Mouse (Mus musculus): ENCODE results near the gene Dnajb3. TPM values are rescaled to one million over a fixed set of nuclear protein-coding genes. Genes with fewer than 3 reads are reported as not detected.
"Not testable (repeated sequence)": the region's sequence is repeated elsewhere in the genome, so short reads cannot be mapped to it uniquely, and the experiment has no call there.

Gene Dnajb3
- polyA plus RNA-seq, 1 experiment from 2014 or later: 5.8 TPM

- peaks cover 20% of the 10 kb centered on the region for H3K9me3 ChIP-seq
- no peaks in the 10 kb centered on the region for H3K36me3 ChIP-seq
- no peaks in the 10 kb centered on the region for H3K4me1 ChIP-seq
- no peaks in the 10 kb centered on the region for H3K27me3 ChIP-seq (replicated peaks)
- whole genome bisulfite sequencing: 86% methylated on average over 1 of the region's 1 CpGs
- H3K27ac ChIP-seq (replicated peaks): no peak overlapping the region
- ATAC-seq (ENCODE audit: extremely low read depth, insufficient number of reproducible peaks, low FRiP score, low TSS enrichment): no peak
- H3K4me3 ChIP-seq: no peak overlapping the region
- no peak overlapping the region for H3K9ac ChIP-seq
- no peak overlapping the region for H3K4me2 ChIP-seq
Measured at GRCm38 (mm10) chr1:88179657-88180056, 25.9 kb downstream of the Dnajb3 start.

DNA sequence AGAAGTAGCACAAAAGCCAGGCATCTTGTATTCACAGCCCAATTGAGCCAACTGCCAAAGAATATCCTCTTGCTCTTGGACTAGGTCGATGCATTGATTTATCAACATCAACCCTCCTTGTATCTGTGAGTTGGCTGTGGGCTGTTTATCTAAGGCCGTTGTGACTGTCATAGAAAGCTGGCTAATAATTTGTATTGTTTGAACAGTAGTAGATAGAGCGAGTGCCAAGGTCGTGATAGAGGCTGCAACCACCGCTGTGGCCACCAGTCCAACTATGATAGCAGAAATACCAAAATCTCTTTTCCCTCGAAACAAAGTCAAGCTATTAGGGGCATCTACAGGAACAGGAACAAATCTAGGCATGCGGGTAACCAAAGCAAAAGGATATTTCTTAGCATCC lies 33.4 kb downstream of the Dnajb3 start:
- not testable (repeated sequence) for H3K4me1 ChIP-seq

GRCm38 (mm10) chr1:88165711-88166110 lies 39.9 kb downstream of the Dnajb3 start, which contains the start of gene Ugt1a5:
Ugt1a5 (plus strand) TSS chr1:88166012.
- Histone ChIP-seq H3K9ac (no peak within 1 kb of the TSS), H3K36me3 (no peaks in the 10 kb centered on the region), H3K27ac (replicated peaks) (no peak within 1 kb of the TSS), H3K4me3 (no peak within 1 kb of the TSS), H3K4me2 (no peak within 1 kb of the TSS), H3K27me3 (replicated peaks) (no peaks in the 10 kb centered on the region), H3K4me1 (no peaks in the 10 kb centered on the region), H3K9me3 (peaks cover 5% of the 10 kb centered on the region; the same call in 1 of the 2 replicates)
- ATAC-seq (ENCODE audit: extremely low read depth, insufficient number of reproducible peaks, low FRiP score, low TSS enrichment): no peak
- 69% methylated on average over 5 of the region's 5 CpGs for WGBS

More for the DNA sequence above, 33.4 kb downstream of the Dnajb3 start:
- peaks cover 24% of the 10 kb centered on the region for H3K9me3 ChIP-seq
- not testable (repeated sequence) for H3K4me2 ChIP-seq; H3K27ac ChIP-seq (replicated peaks); H3K9ac ChIP-seq; H3K4me3 ChIP-seq; ATAC-seq (ENCODE audit: extremely low read depth, insufficient number of reproducible peaks, low FRiP score, low TSS enrichment); H3K27me3 ChIP-seq (replicated peaks); H3K36me3 ChIP-seq
- WGBS: 76% methylated on average over 6 of the region's 7 CpGs

DNA sequence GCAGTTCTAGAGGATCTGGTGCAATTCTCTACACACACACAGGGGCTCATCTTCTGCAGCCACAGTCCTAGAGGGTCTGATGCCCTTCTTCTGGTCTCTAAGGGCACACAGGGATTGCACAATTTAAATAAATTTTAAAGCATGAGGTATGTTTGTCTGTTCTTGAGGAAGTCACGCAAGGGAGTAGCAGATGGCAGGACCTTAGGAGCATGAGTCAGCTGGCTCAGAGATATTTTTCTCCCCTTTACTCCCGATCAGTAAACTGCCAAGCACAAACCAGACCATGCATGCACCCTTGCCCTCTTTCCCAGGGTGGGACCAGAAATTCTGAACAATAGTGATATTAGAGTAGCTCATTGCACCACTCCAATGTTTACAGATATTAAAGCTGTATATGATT lies 47.2 kb downstream of the Dnajb3 start:
- H3K4me1 ChIP-seq: no peaks in the 10 kb centered on the region
- no peaks in the 10 kb centered on the region for H3K36me3 ChIP-seq
- no peaks in the 10 kb centered on the region for H3K9me3 ChIP-seq
- H3K27ac ChIP-seq (replicated peaks): no peak overlapping the region
- no peak overlapping the region for H3K9ac ChIP-seq
- WGBS: 66% methylated on average over 2 of the region's 2 CpGs
- H3K27me3 ChIP-seq (replicated peaks): no peaks in the 10 kb centered on the region
- ATAC-seq (ENCODE audit: extremely low read depth, insufficient number of reproducible peaks, low FRiP score, low TSS enrichment): no peak
- H3K4me3 ChIP-seq: no peak overlapping the region
- H3K4me2 ChIP-seq: no peak overlapping the region

Other genes with a start within 250 kb of the Dnajb3 start
- gene Usp40, start 197.2 kb downstream of the Dnajb3 start, polyA plus RNA-seq (2015; fragmentation: Nextera tagmentation; extraction: Ambion mirVana): 28.6 and 28.9 TPM in 2 replicates
- gene Ugt1a10, start 150.4 kb downstream of the Dnajb3 start, polyA plus RNA-seq (2015; fragmentation: Nextera tagmentation; extraction: Ambion mirVana): not detected in 2 replicates
- not detected in 2 replicates for gene Ugt1a9, start 135.0 kb downstream of the Dnajb3 start, polyA plus RNA-seq (2015; fragmentation: Nextera tagmentation; extraction: Ambion mirVana)
- gene Ugt1a8, start 118.0 kb downstream of the Dnajb3 start, polyA plus RNA-seq (2015; fragmentation: Nextera tagmentation; extraction: Ambion mirVana): not detected in 2 replicates
- 1.0 and 1.7 TPM in 2 replicates for gene Ugt1a7c, start 110.7 kb downstream of the Dnajb3 start, polyA plus RNA-seq (2015; fragmentation: Nextera tagmentation; extraction: Ambion mirVana)
- gene Ugt1a6b, start 102.5 kb downstream of the Dnajb3 start, polyA plus RNA-seq (2015; fragmentation: Nextera tagmentation; extraction: Ambion mirVana): not detected in 2 replicates
- 0.19 and 0.20 TPM in 2 replicates for gene Ugt1a6a, start 71.0 kb downstream of the Dnajb3 start, polyA plus RNA-seq (2015; fragmentation: Nextera tagmentation; extraction: Ambion mirVana)
- not detected in 2 replicates for gene Ugt1a5, start 39.8 kb downstream of the Dnajb3 start, polyA plus RNA-seq (2015; fragmentation: Nextera tagmentation; extraction: Ambion mirVana)
- gene Ugt1a2, start 5.2 kb downstream of the Dnajb3 start, polyA plus RNA-seq (2015; fragmentation: Nextera tagmentation; extraction: Ambion mirVana): not detected in 2 replicates
- not detected in 2 replicates for gene Ugt1a1, start 6.2 kb upstream of the Dnajb3 start, polyA plus RNA-seq (2015; fragmentation: Nextera tagmentation; extraction: Ambion mirVana)
- gene Mroh2a, start 21.2 kb upstream of the Dnajb3 start, polyA plus RNA-seq (2015; fragmentation: Nextera tagmentation; extraction: Ambion mirVana): 0.33 and 0.50 TPM in 2 replicates
- gene Hjurp, start 71.9 kb upstream of the Dnajb3 start, polyA plus RNA-seq (2015; fragmentation: Nextera tagmentation; extraction: Ambion mirVana): 102 and 106 TPM in 2 replicates
- 0.03 and 0.04 TPM in 2 replicates for gene Trpm8, start 71.9 kb upstream of the Dnajb3 start, polyA plus RNA-seq (2015; fragmentation: Nextera tagmentation; extraction: Ambion mirVana)
- gene Spp2, start 201.2 kb upstream of the Dnajb3 start, polyA plus RNA-seq (2015; fragmentation: Nextera tagmentation; extraction: Ambion mirVana): 0.79 and 4.4 TPM in 2 replicates